Mouse (Mus musculus) G1E (cell line): ENCODE measurements around the gene Otud7b.

Experiments used
- CTCF ChIP-seq: IDR thresholded peaks from 2 replicates; pipeline ENCODE4 v1.5.1; 2012; ENCODE audit warnings: low read depth, low read length, inconsistent platforms, mixed read lengths
- GATA1 ChIP-seq: IDR thresholded peaks from 2 replicates; pipeline ENCODE4 v1.6.1; 2012; ENCODE audit warnings: borderline replicate concordance, low read length, inconsistent platforms, mixed read lengths

GRCm38 (mm10) chr3:96087801-96088200 is 16.5 kb upstream of the Otud7b start:
- TF ChIP-seq GATA1 = no peak
- TF ChIP-seq CTCF = no peak
